Mouse (Mus musculus): ENCODE data around the gene Pou2f2. TPM values are rescaled to one million over a fixed set of nuclear protein-coding genes. Genes with fewer than 3 reads are reported as not detected.
A peak's percentile ranks its signal among the peaks of the same experiment; 100 is the strongest.

The Pou2f2 gene
- total RNA-seq, 2 experiments from 2014 or later, result 0.10 to 0.72 TPM

- no peak for DNase-seq
- intact Hi-C loops (cut with DNase I), result no loop called here
Observed at GRCm38 (mm10) chr7:25109355-25109754, 70.2 kb downstream of the Pou2f2 start.

- intact Hi-C loops (cut with DNase I), result no loop called here
- no peak for DNase-seq
Observed at GRCm38 (mm10) chr7:25106790-25107502, 72.6 kb downstream of the Pou2f2 start.

- intact Hi-C loops (cut with DNase I), result no loop called here
Observed at GRCm38 (mm10) chr7:25105411-25106160, 73.9 kb downstream of the Pou2f2 start.

GRCm38 (mm10) chr7:25099581-25099980, 79.9 kb downstream of the Pou2f2 start:
- no peak for DNase-seq
- intact Hi-C loops (cut with DNase I), result no loop called here

More at GRCm38 (mm10) chr7:25105411-25106160, 73.9 kb downstream of the Pou2f2 start:
- DNase-seq, result peak; percentile 51 to 60

GRCm38 (mm10) chr7:25098169-25098568, 81.4 kb downstream of the Pou2f2 start:
- intact Hi-C loops (cut with DNase I), result no loop called here
- DNase-seq, result no peak

- DNase-seq, result no peak
- intact Hi-C loops (cut with DNase I), result loop anchor here (5.0 kb wide), 1 partner anchor 58 kb away; no protein-coding TSS in a partner anchor
Observed at GRCm38 (mm10) chr7:25089875-25090274, 89.7 kb downstream of the Pou2f2 start.

GRCm38 (mm10) chr7:25088968-25089367, 90.6 kb downstream of the Pou2f2 start:
- DNase-seq, result no peak
- intact Hi-C loops (cut with DNase I), result no loop called here

GRCm38 (mm10) chr7:25088531-25088930, 91.0 kb downstream of the Pou2f2 start:
- intact Hi-C loops (cut with DNase I), result no loop called here
- DNase-seq, result no peak

GRCm38 (mm10) chr7:25087972-25088371, 91.6 kb downstream of the Pou2f2 start:
- intact Hi-C loops (cut with DNase I), result no loop called here

GRCm38 (mm10) chr7:25087256-25087912, 92.1 kb downstream of the Pou2f2 start:
- DNase-seq, result no peak
- intact Hi-C loops (cut with DNase I), result no loop called here

More at GRCm38 (mm10) chr7:25087972-25088371, 91.6 kb downstream of the Pou2f2 start:
- no peak for DNase-seq

GRCm38 (mm10) chr7:25086656-25087055, 92.9 kb downstream of the Pou2f2 start:
- intact Hi-C loops (cut with DNase I), result no loop called here
- no peak for DNase-seq

GRCm38 (mm10) chr7:25084621-25085020, 94.9 kb downstream of the Pou2f2 start:
- intact Hi-C loops (cut with DNase I), result no loop called here

GRCm38 (mm10) chr7:25082510-25082909, 97.0 kb downstream of the Pou2f2 start:
- DNase-seq, result no peak
- intact Hi-C loops (cut with DNase I), result no loop called here

More at GRCm38 (mm10) chr7:25084621-25085020, 94.9 kb downstream of the Pou2f2 start:
- DNase-seq, result no peak

- DNase-seq, result no peak
- intact Hi-C loops (cut with DNase I), result no loop called here
Observed at GRCm38 (mm10) chr7:25080431-25080830, 99.1 kb downstream of the Pou2f2 start.

- intact Hi-C loops (cut with DNase I), result loop anchor here (5.0 to 10.0 kb wide), 3 partner anchors 175 to 253 kb away; partner anchors contain the start of genes Arhgef1 and Megf8
- DNase-seq, result no peak
Observed at GRCm38 (mm10) chr7:25079496-25080026, 100.0 kb downstream of the Pou2f2 start.

GRCm38 (mm10) chr7:25077414-25077755, 102.1 kb downstream of the Pou2f2 start:
- intact Hi-C loops (cut with DNase I), result loop anchor here (5.0 to 10.0 kb wide), 3 partner anchors 173 to 255 kb away; partner anchors contain the start of genes Arhgef1 and Megf8
- no peak for DNase-seq

GRCm38 (mm10) chr7:25076663-25077413, 102.7 kb downstream of the Pou2f2 start:
- intact Hi-C loops (cut with DNase I), result loop anchor here (5.0 to 10.0 kb wide), 3 partner anchors 172 to 255 kb away; partner anchors contain the start of genes Arhgef1 and Megf8

GRCm38 (mm10) chr7:25076296-25076662, 103.2 kb downstream of the Pou2f2 start:
- intact Hi-C loops (cut with DNase I), result loop anchor here (5.0 to 10.0 kb wide), 3 partner anchors 171 to 256 kb away; partner anchors contain the start of genes Arhgef1 and Megf8
- no peak for DNase-seq

More at GRCm38 (mm10) chr7:25076663-25077413, 102.7 kb downstream of the Pou2f2 start:
- DNase-seq, result peak; percentile 92 to 95

- intact Hi-C loops (cut with DNase I), result loop anchor here (10.0 kb wide), 1 partner anchor 169 kb away; the partner anchor contains the start of gene Arhgef1
- DNase-seq, result no peak
Observed at GRCm38 (mm10) chr7:25073924-25074323, 105.6 kb downstream of the Pou2f2 start.
